Mouse (Mus musculus) common myeloid progenitor, adult 5-6 weeks (primary cell): ENCODE results near the gene Tsg101. TPM values are rescaled to one million over a fixed set of nuclear protein-coding genes. Genes with fewer than 3 reads are reported as not detected.
A peak's percentile ranks its signal among the peaks of the same experiment; 100 is the strongest.

Experiments used
- ATAC-seq: replicated peaks from 2 replicates; pipeline ENCODE4 v1.8.0; 2016; ENCODE audit warnings: low read depth, mild to moderate bottlenecking, moderate TSS enrichment, inconsistent platforms; ENCODE audit not compliant: poor library complexity, severe bottlenecking
- total RNA-seq: library from RNA; stranded (forward); fragments of 200-1000, 187-1606 nt; gene quantifications from 2 replicates; pipeline ENCODE4 v1.2.3, GENCODE M21; 2017

Gene Tsg101
- total RNA-seq, 1 experiment from 2014 or later = 42.0 TPM

- no peak for ATAC-seq
Measured at GRCm38 (mm10) chr7:46879851-46880250, 39.9 kb downstream of the Tsg101 start.

DNA sequence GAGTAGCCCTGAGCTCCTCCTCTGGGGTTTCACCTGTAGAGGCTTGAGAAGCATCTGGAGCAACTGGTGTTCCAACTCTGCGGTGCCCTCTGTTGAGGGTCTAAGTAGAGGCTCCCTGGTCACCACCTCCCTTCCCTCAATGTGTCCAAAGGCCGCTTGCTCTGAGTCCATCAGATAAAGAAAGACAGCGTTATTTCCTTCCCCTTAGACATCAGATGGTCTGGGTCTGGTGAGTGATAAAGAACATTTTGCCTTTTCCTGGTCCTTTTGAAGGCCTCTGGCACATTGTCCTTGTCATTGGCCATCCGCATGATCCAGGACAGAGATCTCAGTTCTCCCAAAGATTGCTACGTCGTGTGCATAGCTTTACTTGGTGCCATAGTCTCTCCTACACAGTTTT, 42.5 kb downstream of the Tsg101 start:
- ATAC-seq = peak; percentile 20; the same call in 1 of the 2 replicates

GRCm38 (mm10) chr7:46876841-46877240, 42.9 kb downstream of the Tsg101 start:
- ATAC-seq = peak; percentile 20

- ATAC-seq = peak; percentile 93
Measured at GRCm38 (mm10) chr7:46871988-46872387, 47.8 kb downstream of the Tsg101 start.

- ATAC-seq = no peak
Measured at GRCm38 (mm10) chr7:46860996-46861395, 58.8 kb downstream of the Tsg101 start, which contains the start of gene Ldhc. TSS of gene Ldhc (plus strand) at chr7:46861203.

- ATAC-seq = no peak
Measured at GRCm38 (mm10) chr7:46859031-46859430, 60.7 kb downstream of the Tsg101 start.

DNA sequence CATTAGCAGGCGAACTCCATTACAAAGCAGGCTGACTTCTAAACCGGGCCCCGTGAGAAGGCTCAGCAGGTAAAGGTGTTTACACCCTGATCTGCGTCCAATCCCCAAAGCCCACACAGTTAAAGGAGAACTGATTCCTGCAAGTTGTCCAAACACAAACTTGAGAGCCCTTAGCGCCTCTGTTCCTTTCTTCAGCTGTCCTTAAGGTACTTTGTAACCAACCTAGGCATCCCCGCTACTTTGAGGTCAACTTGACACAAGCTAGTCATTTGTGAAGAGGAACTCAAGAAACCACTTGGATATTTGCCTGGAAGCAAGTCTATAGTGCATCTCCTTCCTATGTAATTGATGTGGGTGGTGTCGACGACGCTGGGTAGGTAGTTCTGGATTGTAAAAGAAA, 62.3 kb downstream of the Tsg101 start:
- peak; percentile 47 for ATAC-seq

GRCm38 (mm10) chr7:46855866-46856560, 63.8 kb downstream of the Tsg101 start:
- ATAC-seq = no peak

DNA sequence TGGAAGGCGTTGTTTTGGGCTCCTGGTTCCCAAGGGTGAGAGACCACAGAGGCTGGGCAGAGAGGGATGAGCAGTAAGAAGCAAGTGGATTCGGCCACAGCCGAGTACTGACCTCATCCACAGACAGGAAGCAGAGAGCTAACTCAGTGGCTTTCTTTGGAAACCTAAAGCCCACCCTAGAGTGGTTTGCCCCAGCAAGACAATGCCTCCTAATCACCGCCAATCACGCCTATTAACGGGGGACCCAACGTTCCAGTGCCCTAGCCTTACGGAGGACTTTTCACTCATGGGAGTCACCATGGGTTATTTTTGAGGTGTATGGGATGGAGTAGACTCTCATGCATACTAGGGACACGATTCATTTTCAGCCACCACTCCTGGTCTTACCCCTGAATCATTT, 66.4 kb downstream of the Tsg101 start:
- no peak for ATAC-seq

DNA sequence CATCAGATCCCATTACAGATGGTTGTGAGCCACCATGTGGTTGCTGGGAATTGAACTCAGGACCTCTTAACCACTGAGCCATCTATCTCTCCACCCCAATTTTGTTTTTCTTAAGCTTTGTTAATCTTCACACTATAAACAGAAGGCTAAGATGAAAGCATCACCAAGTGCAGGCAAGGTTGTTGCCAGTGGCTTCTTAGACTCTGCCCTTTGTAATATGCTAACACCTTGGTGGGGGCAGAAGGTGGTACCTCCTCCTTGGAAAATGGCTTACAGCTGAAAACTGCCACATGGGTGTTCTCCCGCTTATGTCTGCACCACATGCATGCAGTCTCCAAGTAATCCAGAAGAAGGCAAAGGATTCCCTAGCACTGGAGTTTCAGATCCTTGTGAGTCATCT, 67.1 kb downstream of the Tsg101 start:
- ATAC-seq = no peak

- ATAC-seq = no peak
Measured at GRCm38 (mm10) chr7:46851026-46851425, 68.7 kb downstream of the Tsg101 start.

- no peak for ATAC-seq
Measured at GRCm38 (mm10) chr7:46849287-46849686, 70.5 kb downstream of the Tsg101 start.

- ATAC-seq = peak; percentile 33
Measured at GRCm38 (mm10) chr7:46846486-46847244, 73.1 kb downstream of the Tsg101 start.

DNA sequence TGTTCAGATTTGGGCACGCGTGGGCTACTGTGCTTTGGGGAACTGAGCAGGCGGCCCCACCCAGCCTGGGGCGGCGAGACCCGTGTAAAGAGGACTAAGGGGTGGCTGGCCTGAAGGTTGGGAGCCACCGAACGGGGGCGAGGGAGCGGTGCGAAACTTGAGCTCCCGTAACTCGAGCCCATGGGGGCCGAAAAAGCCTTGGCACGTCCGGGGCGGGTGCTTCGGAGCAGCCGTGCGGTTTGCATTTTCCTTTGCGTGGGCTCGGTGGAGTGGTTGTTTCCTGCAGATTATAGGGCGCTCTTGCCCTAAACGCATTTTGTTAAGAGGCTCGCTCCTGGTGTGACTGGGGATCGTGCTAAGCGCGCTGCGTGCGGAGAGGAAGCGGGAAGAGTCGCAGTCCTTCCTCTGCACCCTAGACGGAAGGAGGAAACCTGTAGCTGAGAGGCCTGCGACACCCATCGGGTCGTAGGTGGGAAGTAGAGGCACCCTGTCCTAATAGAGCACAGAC, 73.7 kb downstream of the Tsg101 start:
- ATAC-seq = peak; percentile 54; the same call in 1 of the 2 replicates

DNA sequence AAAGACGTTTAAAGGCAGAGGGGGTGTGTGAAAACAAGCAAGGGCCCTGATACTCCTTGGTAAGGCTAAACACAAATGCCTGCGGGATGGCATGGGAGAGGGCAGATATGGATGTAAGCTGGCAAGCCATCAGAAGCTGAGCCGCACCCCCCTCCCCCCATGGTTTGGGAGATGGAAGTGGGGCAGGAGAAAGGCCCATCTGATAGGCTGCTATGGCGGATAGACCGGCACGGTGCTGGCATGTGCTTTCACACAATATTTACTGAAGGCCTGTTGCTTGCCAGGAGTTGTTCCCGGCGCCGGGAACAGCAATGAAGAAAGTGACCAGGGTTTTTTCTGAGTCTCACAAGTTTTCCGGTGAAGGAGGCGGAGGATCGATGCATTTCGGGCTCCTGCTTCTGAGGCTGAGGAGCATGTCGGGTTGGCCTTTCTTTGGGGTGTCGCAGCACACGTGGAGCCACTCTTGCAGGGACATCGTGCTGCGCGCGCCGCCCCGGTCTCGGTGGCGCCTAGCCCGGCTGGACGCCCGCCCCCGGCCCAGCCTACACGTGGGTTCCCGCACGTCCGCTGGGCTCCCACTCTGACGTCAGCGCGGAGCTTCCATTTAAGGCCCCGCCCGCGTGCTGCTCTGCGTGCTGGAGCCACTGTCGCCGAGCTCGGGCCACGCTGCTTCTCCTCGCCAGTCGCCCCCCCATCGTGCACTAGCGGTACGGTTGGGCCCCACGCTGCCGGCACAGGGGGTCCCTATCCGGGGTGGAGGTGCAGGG, 74.4 kb downstream of the Tsg101 start:
- ATAC-seq = peak; percentile 76

GRCm38 (mm10) chr7:46843576-46843975, 76.2 kb downstream of the Tsg101 start:
- ATAC-seq = no peak

GRCm38 (mm10) chr7:46842278-46842677, 77.5 kb downstream of the Tsg101 start:
- no peak for ATAC-seq

DNA sequence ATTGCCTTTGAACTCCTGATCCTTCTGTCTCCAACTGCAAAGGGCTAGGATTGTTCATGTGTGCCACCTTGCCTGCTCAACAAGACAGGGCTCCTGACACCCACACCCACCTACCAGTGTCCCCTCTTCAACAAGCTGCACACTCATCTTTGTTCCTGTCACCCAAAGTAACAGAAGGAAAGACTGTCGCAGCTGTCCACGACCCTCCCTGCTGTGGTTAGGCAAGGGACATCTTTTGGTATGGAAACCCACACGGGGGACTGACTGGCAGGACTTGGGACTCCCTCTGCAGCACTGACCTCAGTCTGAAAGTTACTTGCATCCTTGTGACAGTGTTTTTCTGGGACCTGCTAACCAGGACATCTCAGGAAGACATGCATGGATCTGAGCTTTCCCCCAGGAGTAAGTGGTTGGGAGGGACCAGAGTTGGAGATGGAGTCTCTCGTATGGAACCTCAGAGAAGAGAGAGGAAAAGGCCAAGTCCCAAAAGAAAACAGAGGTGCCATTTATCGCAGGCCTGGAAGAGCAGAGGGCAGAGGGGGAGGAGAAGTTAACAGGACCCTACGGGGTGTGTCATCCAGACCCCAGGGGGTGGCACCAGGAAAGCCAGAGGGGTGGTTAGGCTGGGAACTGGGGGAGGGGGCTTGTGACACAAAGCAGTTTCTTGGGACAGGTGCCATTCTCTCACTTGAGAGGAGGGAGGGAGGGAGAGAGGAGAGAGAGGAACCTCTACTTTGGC, 78.8 kb downstream of the Tsg101 start, which contains the start of gene Ldha:
TSS of gene Ldha (plus strand) at position 689 of the 739 bp plus-strand sequence.
- no peak for ATAC-seq

DNA sequence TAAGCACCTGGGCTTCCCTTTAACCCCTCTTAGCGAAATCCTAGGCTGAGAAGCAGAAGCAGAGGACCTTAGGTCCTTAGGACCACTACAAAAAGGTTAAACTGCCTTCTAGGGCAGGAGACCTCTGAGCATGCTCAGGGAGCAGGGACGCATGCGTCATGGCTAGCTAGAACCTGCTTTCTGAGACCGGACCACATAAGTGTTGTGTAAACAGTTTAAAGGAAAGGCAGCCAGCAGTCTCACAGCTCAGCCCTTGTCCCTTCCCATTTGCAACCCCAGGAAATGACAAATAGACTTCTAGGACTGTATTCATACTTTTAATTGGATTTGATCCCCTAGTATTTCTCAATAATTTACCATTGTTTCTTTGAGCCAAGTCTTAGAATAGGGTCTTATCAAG, 79.4 kb downstream of the Tsg101 start:
- ATAC-seq = no peak

DNA sequence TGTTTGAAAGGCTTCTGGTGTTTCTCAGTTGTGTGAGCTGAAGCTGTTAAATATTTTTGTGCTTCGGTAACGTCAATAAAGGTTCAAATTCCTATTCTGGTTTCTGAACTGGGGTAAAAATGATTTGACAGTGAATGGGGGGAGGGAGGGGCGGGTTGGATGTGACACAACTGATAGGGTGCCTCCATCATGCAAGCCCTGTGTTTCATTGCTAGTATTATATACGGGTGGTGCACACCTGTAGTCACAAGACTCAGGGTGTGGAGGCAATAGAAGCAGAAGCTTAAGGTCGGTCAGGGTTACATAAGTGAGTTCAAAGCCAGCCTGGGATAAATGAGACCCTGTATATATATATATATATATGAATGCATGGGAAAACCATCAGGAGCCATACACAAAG, 79.9 kb downstream of the Tsg101 start:
- no peak for ATAC-seq
